Mouse (Mus musculus) c-Kit-positive CD71-positive TER-119-negative erythroid progenitor cells, embryonic 14.5 days (primary cell): ENCODE data around the gene Nktr.
A peak's percentile ranks its signal among the peaks of the same experiment; 100 is the strongest.

Experiments used
- DNase-seq: peaks from one replicate; pipeline ENCODE4 v3.0.0-alpha.2; 2013; ENCODE audit warnings: low read depth

Gene Nktr

GRCm38 (mm10) chr9:121718792-121719318 is at the start of gene Nktr:
TSS of gene Nktr (plus strand) at chr9:121719169.
- DNase-seq = peak; percentile 96

- no peak for DNase-seq
These were observed 49.6 kb upstream of the Nktr start for GRCm38 (mm10) chr9:121669348-121669791.

GRCm38 (mm10) chr9:121671300-121671699 is 47.7 kb upstream of the Nktr start:
- peak; percentile 37 for DNase-seq

- DNase-seq = no peak
These were observed 46.7 kb upstream of the Nktr start for GRCm38 (mm10) chr9:121672311-121672710.

GRCm38 (mm10) chr9:121673716-121674115 is 45.3 kb upstream of the Nktr start:
- no peak for DNase-seq

GRCm38 (mm10) chr9:121675011-121675410 is 44.0 kb upstream of the Nktr start:
- DNase-seq = no peak

GRCm38 (mm10) chr9:121675556-121675955 is 43.4 kb upstream of the Nktr start:
- no peak for DNase-seq

GRCm38 (mm10) chr9:121677069-121677468 is 41.9 kb upstream of the Nktr start:
- no peak for DNase-seq

- DNase-seq = no peak
These were observed 41.5 kb upstream of the Nktr start for GRCm38 (mm10) chr9:121677476-121677875.

GRCm38 (mm10) chr9:121679549-121679948 is 39.4 kb upstream of the Nktr start:
- no peak for DNase-seq

GRCm38 (mm10) chr9:121681191-121681590 is 37.8 kb upstream of the Nktr start:
- DNase-seq = no peak

GRCm38 (mm10) chr9:121682037-121682680 is 36.8 kb upstream of the Nktr start:
- no peak for DNase-seq

GRCm38 (mm10) chr9:121684702-121685101 is 34.3 kb upstream of the Nktr start:
- DNase-seq = no peak

- DNase-seq = no peak
These were observed 28.7 kb upstream of the Nktr start for GRCm38 (mm10) chr9:121690200-121690651.

- DNase-seq = no peak
These were observed 28.2 kb upstream of the Nktr start for GRCm38 (mm10) chr9:121690734-121691133.

GRCm38 (mm10) chr9:121694736-121695135 is 24.2 kb upstream of the Nktr start:
- no peak for DNase-seq

- no peak for DNase-seq
These were observed 22.3 kb upstream of the Nktr start for GRCm38 (mm10) chr9:121696626-121697025.

GRCm38 (mm10) chr9:121697150-121698049 is 21.6 kb upstream of the Nktr start:
- no peak for DNase-seq

GRCm38 (mm10) chr9:121704261-121704645 is 14.7 kb upstream of the Nktr start:
- DNase-seq = no peak

- peak; percentile 81 for DNase-seq
These were observed 14.0 kb upstream of the Nktr start, which contains the start of gene Sec22c for GRCm38 (mm10) chr9:121704646-121705625. TSS of gene Sec22c (minus strand) at chr9:121705490.

GRCm38 (mm10) chr9:121706029-121706675 is 12.8 kb upstream of the Nktr start:
- no peak for DNase-seq
